Mouse (Mus musculus) hindbrain, embryonic 10.5 days (tissue): ENCODE data around the gene Filip1l. TPM values are rescaled to one million over a fixed set of nuclear protein-coding genes. Genes with fewer than 3 reads are reported as not detected.

Source experiments
- DNase-seq: peaks from one replicate; pipeline ENCODE4 v3.0.0-alpha.2; 2017; ENCODE audit warnings: low spot score
- H3K27ac ChIP-seq: fragments of 300-500 bp; sonication (generic); 2 replicates; pipeline ENCODE4 v1.5.1; 2016; ENCODE audit warnings: mild to moderate bottlenecking, moderate library complexity
- H3K27me3 ChIP-seq: fragments of 300-500 bp; sonication (generic); 2 replicates; pipeline ENCODE4 v1.6.1; 2016; ENCODE audit warnings: mild to moderate bottlenecking; ENCODE audit not compliant: poor library complexity, insufficient read depth, severe bottlenecking
- H3K36me3 ChIP-seq: fragments of 300-500 bp; sonication (generic); 2 replicates; pipeline ENCODE4 v1.6.1; 2016; ENCODE audit warnings: mild to moderate bottlenecking, moderate library complexity
- H3K4me1 ChIP-seq: fragments of 300-500 bp; sonication (generic); replicated peaks from 2 replicates; pipeline ENCODE4 v1.6.1; 2016; ENCODE audit warnings: mild to moderate bottlenecking
- H3K4me3 ChIP-seq: fragments of 300-500 bp; sonication (generic); 2 replicates; pipeline ENCODE4 v1.5.1; 2016; ENCODE audit warnings: mild to moderate bottlenecking, moderate library complexity
- H3K9me3 ChIP-seq: fragments of 300-500 bp; sonication (generic); 2 replicates; pipeline ENCODE4 v1.6.1; 2016; ENCODE audit warnings: mild to moderate bottlenecking, moderate library complexity
- WGBS: fragments of 180-500 bp; shearing (Covaris S2); methylation state at CpG from one replicate; pipeline ENCODE4 v1.1.7; 2016; 5-methylcytosine and 5-hydroxymethylcytosine counted together
- polyA plus RNA-seq: library from polyadenylated mRNA; unstranded; fragments of >200 nt; fragmentation: Nextera tagmentation; extraction: Ambion mirVana; gene quantifications from 2 replicates; pipeline ENCODE4 v1.2.1, GENCODE M21; 2016

The Filip1l gene
- polyA plus RNA-seq, 1 experiment from 2014 or later, result 5.8 TPM

- Histone ChIP-seq H3K4me1 (0 out of 2 replicates have a peak, but pooled peaks cover 6% of the 10 kb centered on the region), H3K9me3 (no peaks in the 10 kb centered on the region), H3K27me3 (no peaks in the 10 kb centered on the region), H3K4me3 (no peak overlapping the region), H3K27ac (no peak overlapping the region), H3K36me3 (no peaks in the 10 kb centered on the region)
- no peak for DNase-seq
Measured at GRCm38 (mm10) chr16:57488661-57489060, 135.8 kb downstream of the Filip1l start.

- no peak for DNase-seq
- 94% methylated on average over 8 of the region's 8 CpGs for WGBS
- H3K4me3 ChIP-seq, result no peak overlapping the region
- H3K27me3 ChIP-seq, result no peaks in the 10 kb centered on the region
- no peaks in the 10 kb centered on the region for H3K36me3 ChIP-seq
- no peak overlapping the region for H3K27ac ChIP-seq
- 0 out of 2 replicates have a peak, but pooled peaks cover 3% of the 10 kb centered on the region for H3K4me1 ChIP-seq
- no peaks in the 10 kb centered on the region for H3K9me3 ChIP-seq
Measured at GRCm38 (mm10) chr16:57490691-57491090, 137.8 kb downstream of the Filip1l start.

DNA sequence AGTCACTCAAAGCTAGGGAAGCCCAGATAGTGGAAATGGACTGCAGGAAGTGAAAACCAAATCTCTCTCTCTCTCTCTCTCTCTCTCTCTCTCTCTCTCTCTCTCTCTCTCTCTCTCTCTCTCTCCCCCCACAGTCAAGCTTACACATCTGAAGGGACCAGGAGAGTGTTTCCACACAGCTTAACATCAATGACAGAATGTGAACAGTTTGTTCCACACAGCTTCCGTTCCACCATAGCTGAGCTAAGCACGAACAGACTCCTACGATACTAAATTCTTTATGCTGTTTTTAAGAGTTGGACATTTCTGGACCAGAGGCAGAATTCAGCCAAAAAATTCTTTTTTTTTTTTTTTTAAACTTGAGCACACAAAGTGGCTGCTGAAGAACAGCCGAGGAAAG lies 139.0 kb downstream of the Filip1l start:
- H3K4me1 ChIP-seq, result peaks cover 9% of the 10 kb centered on the region
- no peak overlapping the region for H3K27ac ChIP-seq
- H3K4me3 ChIP-seq, result no peak overlapping the region
- H3K27me3 ChIP-seq, result no peaks in the 10 kb centered on the region
- no peak for DNase-seq
- 95% methylated on average over 4 of the region's 4 CpGs for WGBS
- no peaks in the 10 kb centered on the region for H3K36me3 ChIP-seq
- no peaks in the 10 kb centered on the region for H3K9me3 ChIP-seq

DNA sequence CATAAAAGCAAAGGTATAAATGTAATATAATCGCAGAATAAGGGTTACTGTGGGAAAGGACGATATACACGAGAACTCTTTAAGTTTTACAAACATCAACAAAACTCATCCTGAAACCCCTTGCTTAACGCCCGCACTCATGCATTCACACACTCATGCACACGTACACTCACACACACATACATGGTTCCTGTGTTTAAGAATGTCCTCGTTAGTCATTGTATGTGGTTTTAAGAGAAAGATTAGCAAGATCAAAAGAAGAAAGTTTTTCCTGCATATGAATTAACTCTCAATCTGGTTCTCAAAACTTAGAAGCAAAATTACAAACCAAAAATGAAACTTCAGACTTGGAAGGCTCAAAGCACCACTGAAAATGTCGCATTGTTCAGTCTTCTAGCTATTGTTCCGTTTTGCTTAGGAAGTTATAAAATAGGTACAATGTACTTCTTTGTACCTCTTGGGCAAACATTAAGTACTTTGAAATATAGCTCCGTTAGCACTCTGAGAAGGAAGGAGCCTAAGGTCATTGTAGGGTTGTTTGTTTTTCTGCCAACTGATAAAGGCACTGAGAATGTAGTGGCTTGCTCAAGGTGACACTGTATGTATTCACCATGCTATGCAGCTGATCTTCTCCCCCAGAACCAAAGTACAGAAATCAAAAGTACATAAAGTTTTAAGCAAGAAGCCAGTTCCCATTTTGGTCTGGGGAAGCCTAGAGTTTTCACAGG lies 142.7 kb downstream of the Filip1l start:
- H3K27me3 ChIP-seq, result no peaks in the 10 kb centered on the region
- H3K9me3 ChIP-seq, result no peaks in the 10 kb centered on the region
- peaks cover 8% of the 10 kb centered on the region for H3K4me1 ChIP-seq
- no peak overlapping the region for H3K4me3 ChIP-seq
- no peak for DNase-seq
- 90% methylated on average over 10 of the region's 10 CpGs for WGBS
- no peak overlapping the region for H3K27ac ChIP-seq
- no peaks in the 10 kb centered on the region for H3K36me3 ChIP-seq

GRCm38 (mm10) chr16:57496437-57497173 lies 143.7 kb downstream of the Filip1l start:
- DNase-seq, result no peak

GRCm38 (mm10) chr16:57500851-57501250 lies 148.0 kb downstream of the Filip1l start:
- peaks cover 20% of the 10 kb centered on the region for H3K4me1 ChIP-seq
- no peak overlapping the region for H3K4me3 ChIP-seq
- DNase-seq, result no peak
- no peak overlapping the region for H3K27ac ChIP-seq
- 77% methylated on average over 3 of the region's 3 CpGs for WGBS
- no peaks in the 10 kb centered on the region for H3K36me3 ChIP-seq
- H3K27me3 ChIP-seq, result no peaks in the 10 kb centered on the region
- no peaks in the 10 kb centered on the region for H3K9me3 ChIP-seq

More at GRCm38 (mm10) chr16:57496437-57497173, 143.7 kb downstream of the Filip1l start:
- no peaks in the 10 kb centered on the region for H3K36me3 ChIP-seq
- 61% methylated on average over 10 of the region's 10 CpGs for WGBS
- no peak overlapping the region for H3K27ac ChIP-seq
- no peaks in the 10 kb centered on the region for H3K9me3 ChIP-seq
- peaks cover 8% of the 10 kb centered on the region for H3K4me1 ChIP-seq
- no peaks in the 10 kb centered on the region for H3K27me3 ChIP-seq
- no peak overlapping the region for H3K4me3 ChIP-seq

DNA sequence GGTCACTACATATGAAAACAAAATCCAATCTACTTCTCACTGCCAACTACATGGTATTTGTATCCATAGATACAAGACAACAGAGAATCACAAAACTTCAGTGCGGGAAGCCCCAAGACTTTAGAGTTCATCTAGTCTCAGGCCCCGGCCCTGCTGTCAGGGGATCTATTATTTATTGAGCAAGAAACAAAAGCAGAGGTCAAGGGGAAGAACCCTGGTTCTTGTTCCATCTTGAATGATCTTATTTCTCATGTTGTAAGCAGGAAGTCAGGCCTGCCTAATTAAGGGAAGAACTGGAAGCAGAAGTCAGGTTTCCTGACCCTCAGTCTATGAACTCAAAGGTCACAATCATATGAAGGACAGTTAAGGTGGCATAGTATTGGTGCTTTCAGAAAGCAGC lies 149.3 kb downstream of the Filip1l start:
- Histone ChIP-seq H3K36me3 (no peaks in the 10 kb centered on the region), H3K9me3 (no peaks in the 10 kb centered on the region), H3K27me3 (no peaks in the 10 kb centered on the region), H3K4me3 (no peak overlapping the region), H3K27ac (no peak overlapping the region), H3K4me1 (peaks cover 12% of the 10 kb centered on the region)
- no peak for DNase-seq
- 17% methylated on average over 2 of the region's 2 CpGs for WGBS

- no peaks in the 10 kb centered on the region for H3K27me3 ChIP-seq
- no peak overlapping the region for H3K4me3 ChIP-seq
- no peak overlapping the region for H3K27ac ChIP-seq
- no peaks in the 10 kb centered on the region for H3K9me3 ChIP-seq
- no peaks in the 10 kb centered on the region for H3K36me3 ChIP-seq
- DNase-seq, result no peak
- 82% methylated on average over 5 of the region's 5 CpGs for WGBS
- H3K4me1 ChIP-seq, result peaks cover 12% of the 10 kb centered on the region
Measured at GRCm38 (mm10) chr16:57502761-57503160, 149.9 kb downstream of the Filip1l start.

DNA sequence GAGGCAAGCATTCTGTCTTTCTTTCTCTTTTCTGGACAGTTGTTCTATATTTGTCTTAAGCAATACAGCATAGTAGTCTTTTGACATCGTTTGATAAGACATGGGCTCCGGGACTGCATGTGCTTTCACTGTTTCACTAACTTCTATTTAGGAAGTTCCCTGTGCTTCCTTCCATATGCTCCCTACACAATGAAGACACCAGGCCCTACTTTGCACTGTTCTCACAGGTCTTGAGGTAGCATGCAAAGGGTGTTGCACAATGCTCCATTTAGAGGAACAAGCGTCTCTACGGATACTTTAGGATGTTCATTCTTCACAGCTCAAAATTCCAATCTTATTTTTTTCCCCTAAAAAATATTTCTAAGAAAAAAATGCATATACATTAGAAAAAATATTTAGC lies 151.8 kb downstream of the Filip1l start:
- H3K9me3 ChIP-seq, result no peaks in the 10 kb centered on the region
- H3K4me1 ChIP-seq, result peaks cover 12% of the 10 kb centered on the region
- 93% methylated on average over 4 of the region's 4 CpGs for WGBS
- H3K4me3 ChIP-seq, result no peak overlapping the region
- H3K36me3 ChIP-seq, result no peaks in the 10 kb centered on the region
- no peak for DNase-seq
- H3K27me3 ChIP-seq, result no peaks in the 10 kb centered on the region
- H3K27ac ChIP-seq, result no peak overlapping the region

DNA sequence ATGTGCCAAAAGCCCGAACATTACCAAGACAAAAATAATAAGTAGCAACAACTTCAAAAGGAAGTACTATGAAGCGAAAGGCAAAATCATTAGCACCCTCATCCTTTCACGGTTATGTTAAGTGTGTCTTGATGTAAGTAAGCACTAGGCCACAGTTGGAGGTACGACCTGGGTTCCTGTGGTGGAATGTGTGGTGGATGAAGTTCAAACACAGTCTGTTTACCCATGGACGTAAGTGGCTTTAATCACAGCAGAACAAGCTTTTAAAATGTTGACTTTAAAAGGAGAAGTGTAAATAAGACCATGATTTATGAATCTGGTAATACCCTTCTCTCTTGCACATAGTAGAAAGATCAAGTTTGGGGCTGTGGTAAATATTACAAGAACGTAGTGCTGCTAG lies 153.2 kb downstream of the Filip1l start:
- WGBS, result 86% methylated on average over 6 of the region's 6 CpGs
- no peak overlapping the region for H3K27ac ChIP-seq
- H3K4me3 ChIP-seq, result no peak overlapping the region
- H3K9me3 ChIP-seq, result no peaks in the 10 kb centered on the region
- H3K27me3 ChIP-seq, result no peaks in the 10 kb centered on the region
- H3K36me3 ChIP-seq, result no peaks in the 10 kb centered on the region
- peaks cover 12% of the 10 kb centered on the region for H3K4me1 ChIP-seq
- DNase-seq, result no peak

DNA sequence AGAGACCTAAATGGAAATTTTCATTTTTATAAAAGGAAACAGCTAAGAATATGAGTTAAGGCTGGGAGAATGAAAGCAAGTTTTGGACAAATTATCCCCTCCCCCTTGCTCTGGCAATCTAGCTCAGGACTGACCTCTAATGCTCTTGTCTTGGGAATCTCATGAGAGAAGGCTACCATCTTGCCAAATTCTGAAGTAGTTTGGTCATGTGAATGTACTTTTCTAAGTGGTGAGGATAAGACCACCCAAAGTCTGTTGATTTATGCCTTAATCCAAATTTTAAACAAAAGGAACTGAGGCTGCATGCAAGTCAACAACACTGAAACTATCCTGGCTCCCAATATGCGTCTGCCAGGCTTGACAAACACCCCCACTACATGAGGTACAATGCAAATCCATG lies 155.5 kb downstream of the Filip1l start:
- Histone ChIP-seq H3K27ac (no peak overlapping the region), H3K27me3 (no peaks in the 10 kb centered on the region), H3K4me3 (no peak overlapping the region), H3K4me1 (no peaks in the 10 kb centered on the region), H3K9me3 (no peaks in the 10 kb centered on the region), H3K36me3 (no peaks in the 10 kb centered on the region)
- 86% methylated on average over 1 of the region's 1 CpGs for WGBS
- no peak for DNase-seq

GRCm38 (mm10) chr16:57509099-57509498 lies 156.2 kb downstream of the Filip1l start:
- WGBS, result 92% methylated on average over 3 of the region's 3 CpGs
- Histone ChIP-seq H3K27ac (no peak overlapping the region), H3K36me3 (no peaks in the 10 kb centered on the region), H3K9me3 (no peaks in the 10 kb centered on the region), H3K4me3 (no peak overlapping the region), H3K4me1 (no peaks in the 10 kb centered on the region), H3K27me3 (no peaks in the 10 kb centered on the region)
- DNase-seq, result no peak

DNA sequence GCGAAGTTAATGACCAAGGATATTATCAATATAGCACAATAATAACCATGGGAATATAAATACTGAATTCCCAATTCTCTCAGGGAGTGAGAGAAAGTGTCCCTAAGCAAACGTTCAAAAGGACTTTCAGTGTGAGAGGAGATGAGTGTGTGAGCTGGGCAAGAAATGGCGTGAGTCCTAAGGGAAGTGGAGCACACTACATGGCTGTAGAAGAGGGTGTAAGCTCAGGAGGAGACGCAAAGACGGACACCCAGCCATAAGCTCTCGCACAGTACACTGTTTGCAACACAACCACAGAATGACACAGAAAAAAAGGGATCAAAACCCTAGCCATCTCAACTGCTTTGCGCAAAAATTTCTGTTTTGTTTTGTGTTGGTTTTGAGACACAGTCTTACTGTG lies 160.7 kb downstream of the Filip1l start:
- H3K27ac ChIP-seq, result no peak overlapping the region
- H3K4me1 ChIP-seq, result peaks cover 10% of the 10 kb centered on the region; the same call in 1 of the 2 replicates
- H3K4me3 ChIP-seq, result no peak overlapping the region
- no peak for DNase-seq
- H3K9me3 ChIP-seq, result no peaks in the 10 kb centered on the region
- H3K27me3 ChIP-seq, result no peaks in the 10 kb centered on the region
- 87% methylated on average over 7 of the region's 7 CpGs for WGBS
- H3K36me3 ChIP-seq, result no peaks in the 10 kb centered on the region
